Mouse (Mus musculus): Measurements from ENCODE around the gene Usp7.

DNA sequence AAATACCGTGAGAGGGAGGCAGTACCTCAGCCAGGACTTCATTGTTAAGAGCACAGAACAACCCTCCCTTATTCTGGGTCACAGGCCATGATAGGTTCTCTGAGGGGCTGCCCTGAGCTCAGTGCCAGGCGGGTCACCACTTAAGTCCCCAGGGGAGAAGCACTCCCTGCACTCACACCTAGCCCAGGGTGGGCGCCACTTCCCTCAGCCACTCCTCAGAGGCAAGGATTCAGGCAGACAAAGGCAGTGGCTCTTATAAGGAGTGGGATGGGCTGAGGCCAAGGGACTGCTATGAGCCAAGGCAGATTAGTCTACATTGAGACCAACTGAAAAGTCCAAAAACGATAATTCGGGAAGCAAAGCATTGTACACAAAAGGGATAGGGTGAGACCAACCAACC lies 126.7 kb downstream of the Usp7 start:
- TF ChIP-seq CTCF (IDR thresholded peaks at IDR 0.05; ENCODE audit: insufficient read depth, low read depth, low read length), result no peak
- TF ChIP-seq POLR2A (IDR thresholded peaks at IDR 0.05; ENCODE audit: insufficient read depth, low read depth, low read length), result no peak
